Comparison of ENCODE assay signal across 8 mouse cellular contexts in the genomic region with DNA sequence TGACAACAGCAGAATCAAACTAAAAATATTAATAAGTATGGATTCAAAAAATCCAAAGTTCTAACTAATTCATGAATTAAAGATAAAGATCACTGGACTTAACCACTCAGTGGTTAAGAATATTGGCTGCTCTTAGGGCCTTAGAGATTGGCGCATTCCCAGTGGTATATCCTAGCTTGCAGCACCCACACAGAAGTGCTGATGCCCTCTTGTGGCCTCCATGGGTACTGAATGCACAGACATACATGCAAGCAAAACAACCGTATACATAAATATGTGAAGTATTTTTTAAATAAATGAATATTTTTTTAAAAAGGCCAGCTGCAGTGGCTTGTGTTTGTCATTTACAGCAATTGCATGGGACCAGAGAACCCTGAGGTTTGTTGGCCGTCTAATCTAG. TPM values are rescaled to one million over a fixed set of nuclear protein-coding genes. Genes with fewer than 3 reads are reported as not detected.
DNase-seq lines count a peak whose midpoint lies in the region; ATAC-seq and TF ChIP-seq lines count a peak whose summit lies in the region.

No protein-coding gene starts in this region.

- H3K4me2 ChIP-seq in liver, embryonic 12.5 days, result no peak overlapping the region
- no peak overlapping the region for H3K4me2 ChIP-seq in hindbrain, postnatal 0 days (ENCODE audit: low read depth, low read length)
- H3K4me2 ChIP-seq in limb, embryonic 14.5 days (replicated peaks; ENCODE audit: low read depth, low read length, severe bottlenecking), result no peak overlapping the region

- TF ChIP-seq POLR2A in liver, adult 2 months (IDR thresholded peaks at IDR 0.05; ENCODE audit: extremely low read depth, insufficient read depth, low read length), result no peak
- TF ChIP-seq POLR2A in bone marrow, adult 2 months (IDR thresholded peaks at IDR 0.05; ENCODE audit: borderline replicate concordance, control insufficient read depth, low read depth, low read length), result no peak
- TF ChIP-seq POLR2A in embryonic fibroblast, embryonic 13.5 days (IDR thresholded peaks at IDR 0.05; ENCODE audit: low read depth, low read length), result no peak
- TF ChIP-seq POLR2A in limb, embryonic 14.5 days (IDR thresholded peaks at IDR 0.05; ENCODE audit: borderline replicate concordance, extremely low read depth, insufficient read depth, insufficient read length), result no peak

- no peaks in the 10 kb centered on the region for H3K4me1 ChIP-seq in liver, adult 2 months (ENCODE audit: control insufficient read depth, insufficient read depth, low read length)
- no peaks in the 10 kb centered on the region for H3K4me1 ChIP-seq in liver, embryonic 12.5 days
- H3K4me1 ChIP-seq in bone marrow, adult 2 months (ENCODE audit: control insufficient read depth, insufficient read depth, low read length), result no peaks in the 10 kb centered on the region
- no peaks in the 10 kb centered on the region for H3K4me1 ChIP-seq in embryonic fibroblast, embryonic 13.5 days (ENCODE audit: control insufficient read depth, insufficient read depth, low read length)
- H3K4me1 ChIP-seq in hindbrain, postnatal 0 days (ENCODE audit: insufficient read depth, low read length), result no peaks in the 10 kb centered on the region
- H3K4me1 ChIP-seq in limb, embryonic 14.5 days (ENCODE audit: control insufficient read depth, insufficient read depth, low read length), result no peaks in the 10 kb centered on the region

- H3K9ac ChIP-seq in liver, adult 2 months (ENCODE audit: low read depth, low read length), result no peak overlapping the region
- H3K9ac ChIP-seq in liver, embryonic 12.5 days, result no peak overlapping the region
- no peak overlapping the region for H3K9ac ChIP-seq in hindbrain, postnatal 0 days (replicated peaks; ENCODE audit: low read length)
- H3K9ac ChIP-seq in limb, embryonic 14.5 days (ENCODE audit: low read depth, low read length, severe bottlenecking), result no peak overlapping the region

- H3K27me3 ChIP-seq in liver, adult 2 months (ENCODE audit: control insufficient read depth, insufficient read depth, low read length), result no peaks in the 10 kb centered on the region
- no peaks in the 10 kb centered on the region for H3K27me3 ChIP-seq in liver, embryonic 12.5 days (replicated peaks)
- H3K27me3 ChIP-seq in hindbrain, postnatal 0 days (ENCODE audit: insufficient read depth, low read length), result no peaks in the 10 kb centered on the region
- H3K27me3 ChIP-seq in limb, embryonic 14.5 days (ENCODE audit: control insufficient read depth, insufficient read depth, low read length), result no peaks in the 10 kb centered on the region

- WGBS in liver, adult 2 months, result 66% methylated on average over 3 of the region's 3 CpGs
- 67% methylated on average over 3 of the region's 3 CpGs for WGBS in liver, embryonic 12.5 days (ENCODE audit: insufficient replicate concordance)
- 69% methylated on average over 3 of the region's 3 CpGs for WGBS in bone marrow, adult 2 months
- WGBS in hindbrain, postnatal 0 days, result 62% methylated on average over 3 of the region's 3 CpGs
- 67% methylated on average over 3 of the region's 3 CpGs for WGBS in limb, embryonic 14.5 days

- peaks cover 34% of the 10 kb centered on the region for H3K36me3 ChIP-seq in liver, adult 2 months (ENCODE audit: control insufficient read depth, insufficient read depth, low read length)
- H3K36me3 ChIP-seq in liver, embryonic 12.5 days, result peaks cover 87% of the 10 kb centered on the region
- peaks cover 25% of the 10 kb centered on the region for H3K36me3 ChIP-seq in hindbrain, postnatal 0 days (ENCODE audit: insufficient read depth, low read length)
- peaks cover 23% of the 10 kb centered on the region; the same call in 1 of the 2 replicates for H3K36me3 ChIP-seq in limb, embryonic 14.5 days (ENCODE audit: control insufficient read depth, insufficient read depth, low read length)

- peak; percentile 74 for TF ChIP-seq CTCF in liver, adult 2 months (IDR thresholded peaks at IDR 0.05; ENCODE audit: low read depth, low read length)
- TF ChIP-seq CTCF in bone marrow, adult 2 months (IDR thresholded peaks at IDR 0.05; ENCODE audit: control insufficient read depth, insufficient read depth, low read length), result peak; percentile 76
- peak; percentile 82; the same call in 1 of the 2 replicates for TF ChIP-seq CTCF in embryonic fibroblast, embryonic 13.5 days (IDR thresholded peaks at IDR 0.05; ENCODE audit: borderline replicate concordance, insufficient read depth, low read length)
- peak; percentile 85 for TF ChIP-seq CTCF in hindbrain, postnatal 0 days (IDR thresholded peaks at IDR 0.05; ENCODE audit: low read depth)

- no peak overlapping the region for H3K27ac ChIP-seq in liver, adult 2 months (replicated peaks; ENCODE audit: insufficient read depth, low read depth, low read length)
- no peak overlapping the region for H3K27ac ChIP-seq in liver, embryonic 12.5 days
- H3K27ac ChIP-seq in bone marrow, adult 2 months (ENCODE audit: control insufficient read depth, insufficient read depth, low read depth, low read length, poor library complexity), result no peak overlapping the region
- H3K27ac ChIP-seq in embryonic fibroblast, embryonic 13.5 days (ENCODE audit: insufficient read depth, low read length), result no peak overlapping the region
- H3K27ac ChIP-seq in hindbrain, postnatal 0 days, result no peak overlapping the region
- H3K27ac ChIP-seq in limb, embryonic 14.5 days (replicated peaks; ENCODE audit: low read depth, low read length), result no peak overlapping the region

- peak; percentile 74 for DNase-seq in liver, adult 2 months (ENCODE audit: extremely low read depth, low read depth, low spot score)
- peak; percentile 91 for DNase-seq in hindbrain, postnatal 0 days (ENCODE audit: low spot score)
- peak; percentile 70 for DNase-seq in limb, embryonic 14.5 days (ENCODE audit: low spot score)
- peak; percentile 66 for DNase-seq in retina, postnatal 7 days (ENCODE audit: low read depth, low spot score)
- DNase-seq in thymus, postnatal 4 days, result peak; percentile 87

- H3K9me3 ChIP-seq in liver, embryonic 12.5 days (replicated peaks), result no peaks in the 10 kb centered on the region
- H3K9me3 ChIP-seq in hindbrain, postnatal 0 days (ENCODE audit: low read length), result no peaks in the 10 kb centered on the region
- H3K9me3 ChIP-seq in limb, embryonic 14.5 days (ENCODE audit: control insufficient read depth, low read length), result no peaks in the 10 kb centered on the region

- no peak overlapping the region for H3K4me3 ChIP-seq in liver, adult 2 months (ENCODE audit: insufficient read depth, low read depth, low read length)
- no peak overlapping the region for H3K4me3 ChIP-seq in liver, embryonic 12.5 days
- H3K4me3 ChIP-seq in bone marrow, adult 2 months (replicated peaks; ENCODE audit: control insufficient read depth, low read depth, low read length), result no peak overlapping the region
- no peak overlapping the region for H3K4me3 ChIP-seq in embryonic fibroblast, embryonic 13.5 days (ENCODE audit: insufficient read depth, low read length)
- H3K4me3 ChIP-seq in hindbrain, postnatal 0 days (ENCODE audit: low read length), result no peak overlapping the region
- no peak overlapping the region for H3K4me3 ChIP-seq in limb, embryonic 14.5 days (replicated peaks; ENCODE audit: low read length)

- H3K79me2 ChIP-seq in liver, adult 2 months (ENCODE audit: control insufficient read depth, insufficient read depth, low read length), result no peaks in the 10 kb centered on the region

- no peak for ATAC-seq in liver, embryonic 12.5 days
- no peak for ATAC-seq in hindbrain, postnatal 0 days
- no peak for ATAC-seq in limb, embryonic 14.5 days (ENCODE audit: low FRiP score, low read depth)

RNA-seq across cellular contexts. Expression of a gene that starts 48.0 kb away (rescaled TPM):
- not detected in 2 replicates for total RNA-seq in liver, adult 2 months (2014; rRNA removed)
- not detected in 2 replicates for polyA plus RNA-seq in liver, adult 2 months (2012; rRNA removed)
- polyA plus RNA-seq in liver, embryonic 12.5 days (2016; fragmentation: Nextera tagmentation; extraction: Ambion mirVana), result 0.11 and 0.13 TPM in 2 replicates
- polyA plus RNA-seq in bone marrow, adult 2 months (2011; ENCODE audit: insufficient read depth, insufficient read length, low replicate concordance, missing spikeins), result 0.25 TPM in 1 of 2 replicates, not detected in the other
- not detected in 2 replicates for polyA plus RNA-seq in embryonic fibroblast, embryonic 13.5 days (2011; ENCODE audit: insufficient read length, low read depth, missing spikeins)
- total RNA-seq in hindbrain, postnatal 0 days (2014; rRNA removed), result 0.31 TPM in 1 of 2 replicates, not detected in the other
- polyA plus RNA-seq in hindbrain, postnatal 0 days (2015; fragmentation: Nextera tagmentation; extraction: Ambion mirVana), result 0.03 and 0.06 TPM in 2 replicates
- polyA plus RNA-seq in limb, embryonic 14.5 days (2012; rRNA removed), result 0.06 and 0.08 TPM in 2 replicates
- polyA plus RNA-seq in limb, embryonic 14.5 days (2014; fragmentation: Nextera tagmentation; extraction: Ambion mirVana), result 0.03 TPM in 1 of 2 replicates, not detected in the other

RNA-seq across cellular contexts. Expression of a gene that starts 57.3 kb away (rescaled TPM):
- total RNA-seq in liver, adult 2 months (2014; rRNA removed), result 5.4 and 6.7 TPM in 2 replicates
- 4.7 and 5.7 TPM in 2 replicates for polyA plus RNA-seq in liver, adult 2 months (2012; rRNA removed)
- polyA plus RNA-seq in liver, embryonic 12.5 days (2016; fragmentation: Nextera tagmentation; extraction: Ambion mirVana), result 38.9 and 42.5 TPM in 2 replicates
- polyA plus RNA-seq in bone marrow, adult 2 months (2011; ENCODE audit: insufficient read depth, insufficient read length, low replicate concordance, missing spikeins), result 7.7 and 9.0 TPM in 2 replicates
- polyA plus RNA-seq in embryonic fibroblast, embryonic 13.5 days (2011; ENCODE audit: insufficient read length, low read depth, missing spikeins), result 32.9 and 35.0 TPM in 2 replicates
- 28.8 and 30.6 TPM in 2 replicates for total RNA-seq in hindbrain, postnatal 0 days (2014; rRNA removed)
- polyA plus RNA-seq in hindbrain, postnatal 0 days (2015; fragmentation: Nextera tagmentation; extraction: Ambion mirVana), result 30.0 and 30.4 TPM in 2 replicates
- 37.0 and 38.1 TPM in 2 replicates for polyA plus RNA-seq in limb, embryonic 14.5 days (2012; rRNA removed)
- 50.4 and 50.5 TPM in 2 replicates for polyA plus RNA-seq in limb, embryonic 14.5 days (2014; fragmentation: Nextera tagmentation; extraction: Ambion mirVana)
